Mouse (Mus musculus): ENCODE results near the gene Map3k5. TPM values are rescaled to one million over a fixed set of nuclear protein-coding genes. Genes with fewer than 3 reads are reported as not detected.
"Not testable (repeated sequence)": the region's sequence is repeated elsewhere in the genome, so short reads cannot be mapped to it uniquely, and the experiment has no call there.

Map3k5 gene
- polyA plus RNA-seq, 1 experiment: not detected

DNA sequence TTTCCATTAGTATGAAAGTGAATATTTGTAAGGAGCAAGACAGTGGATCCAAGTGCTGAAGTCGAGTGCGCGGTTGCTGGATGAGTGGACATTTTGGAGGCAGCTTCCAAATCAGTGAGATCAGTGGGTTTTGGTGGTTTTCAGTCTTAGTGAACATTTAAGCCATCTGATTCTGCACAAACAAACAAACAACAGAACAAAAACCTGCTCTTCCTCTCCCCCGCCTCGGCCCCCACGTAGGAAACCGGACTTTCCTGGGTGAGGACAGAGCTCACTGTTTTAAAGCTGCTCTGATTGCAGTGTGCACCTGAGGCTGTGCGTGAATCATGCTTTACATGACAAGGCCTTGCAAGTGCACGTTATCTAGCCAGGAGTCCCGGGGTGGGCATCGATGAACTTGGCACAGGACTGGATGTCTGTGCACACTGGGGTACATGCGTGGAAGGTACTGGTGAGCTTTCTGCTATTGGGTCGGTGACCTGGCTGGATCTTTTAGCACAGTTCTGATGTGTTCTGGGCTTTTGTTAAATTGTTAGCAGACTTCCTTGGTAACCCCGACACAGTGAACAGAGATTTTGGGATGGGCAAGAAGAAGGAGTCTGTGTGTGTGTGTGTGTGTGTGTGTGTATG, 35.7 kb downstream of the Map3k5 start:
- Histone ChIP-seq H3K9me3 (ENCODE audit: control insufficient read depth, low read length) (no peaks in the 10 kb centered on the region), H3K4me1 (ENCODE audit: control insufficient read depth) (no peaks in the 10 kb centered on the region), H3K27me3 (ENCODE audit: control insufficient read depth) (no peaks in the 10 kb centered on the region), H3K4me3 (replicated peaks) (no peak overlapping the region), H3K36me3 (ENCODE audit: control insufficient read depth) (no peaks in the 10 kb centered on the region)
- no peak for TF ChIP-seq GATA1 (IDR thresholded peaks at IDR 0.05; ENCODE audit: low read length)
- TF ChIP-seq TAL1 (IDR thresholded peaks at IDR 0.05; ENCODE audit: low read length): no peak

DNA sequence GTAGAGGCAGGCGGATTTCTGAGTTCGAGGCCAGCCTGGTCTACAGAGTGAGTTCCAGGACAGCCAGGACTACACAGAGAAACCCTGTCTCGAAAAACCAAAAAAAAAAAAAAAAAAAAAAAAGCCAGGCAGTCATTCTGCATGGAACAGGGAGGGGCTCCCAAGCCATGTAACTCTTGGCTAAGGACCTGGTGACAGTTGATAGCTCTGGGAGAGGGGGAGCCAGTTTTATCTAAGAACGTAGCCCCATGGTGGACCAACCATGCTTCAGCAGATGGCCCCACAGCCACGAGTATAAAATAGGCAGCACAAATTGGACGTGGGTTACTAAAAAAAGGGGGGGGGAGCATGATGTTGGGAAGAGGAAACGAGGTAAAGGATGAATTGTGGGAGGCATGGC, 37.2 kb downstream of the Map3k5 start:
- H3K9me3 ChIP-seq (ENCODE audit: control insufficient read depth, low read length); H3K4me1 ChIP-seq (ENCODE audit: control insufficient read depth); H3K27me3 ChIP-seq (ENCODE audit: control insufficient read depth); H3K36me3 ChIP-seq (ENCODE audit: control insufficient read depth); H3K4me3 ChIP-seq (replicated peaks): not testable (repeated sequence)

DNA sequence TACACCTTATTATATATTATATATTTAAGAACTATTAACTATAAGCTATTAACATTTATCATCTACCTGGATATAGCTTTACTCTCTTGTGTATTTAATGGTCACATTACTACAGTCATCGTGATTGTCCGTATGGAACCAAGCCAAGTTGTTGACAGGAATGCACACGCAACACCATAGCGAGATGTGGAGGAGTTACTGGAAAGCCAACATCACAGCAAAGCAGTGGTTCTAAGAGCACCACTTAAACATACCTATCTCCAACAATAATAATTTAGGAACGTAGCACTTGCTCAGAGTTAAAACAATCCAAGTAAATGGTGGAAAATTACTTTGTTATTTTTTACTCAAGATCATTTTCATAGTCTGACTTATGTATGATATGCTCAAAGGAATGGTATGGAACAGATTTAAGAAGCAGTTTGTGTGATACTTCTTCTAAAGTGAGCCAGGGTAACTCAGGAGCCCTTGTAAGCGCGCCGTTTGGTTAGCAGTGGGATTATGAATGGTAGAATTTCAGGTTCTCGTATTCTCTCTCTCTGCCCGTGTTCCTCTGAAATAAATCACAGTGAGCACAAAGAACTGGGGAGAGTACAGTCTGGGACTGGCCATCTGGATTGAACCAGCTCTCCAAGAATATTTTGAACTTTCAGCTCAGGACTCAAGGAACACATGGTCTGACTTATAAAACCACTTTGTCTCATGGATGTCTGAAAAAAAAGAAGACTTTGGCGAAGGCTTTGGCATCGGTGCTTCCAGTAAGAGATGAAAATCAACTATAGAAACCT, 39.2 kb downstream of the Map3k5 start:
- Histone ChIP-seq H3K27me3 (ENCODE audit: control insufficient read depth) (no peaks in the 10 kb centered on the region), H3K4me3 (replicated peaks) (no peak overlapping the region), H3K9me3 (ENCODE audit: control insufficient read depth, low read length) (no peaks in the 10 kb centered on the region), H3K4me1 (ENCODE audit: control insufficient read depth) (no peaks in the 10 kb centered on the region), H3K36me3 (ENCODE audit: control insufficient read depth) (no peaks in the 10 kb centered on the region)
- TF ChIP-seq GATA1 (IDR thresholded peaks at IDR 0.05; ENCODE audit: low read length): no peak
- TF ChIP-seq TAL1 (IDR thresholded peaks at IDR 0.05; ENCODE audit: low read length): no peak

- no peaks in the 10 kb centered on the region for H3K9me3 ChIP-seq (ENCODE audit: control insufficient read depth, low read length)
- H3K36me3 ChIP-seq (ENCODE audit: control insufficient read depth): no peaks in the 10 kb centered on the region
Measured at GRCm38 (mm10) chr10:19977557-19977956, 43.3 kb downstream of the Map3k5 start.

DNA sequence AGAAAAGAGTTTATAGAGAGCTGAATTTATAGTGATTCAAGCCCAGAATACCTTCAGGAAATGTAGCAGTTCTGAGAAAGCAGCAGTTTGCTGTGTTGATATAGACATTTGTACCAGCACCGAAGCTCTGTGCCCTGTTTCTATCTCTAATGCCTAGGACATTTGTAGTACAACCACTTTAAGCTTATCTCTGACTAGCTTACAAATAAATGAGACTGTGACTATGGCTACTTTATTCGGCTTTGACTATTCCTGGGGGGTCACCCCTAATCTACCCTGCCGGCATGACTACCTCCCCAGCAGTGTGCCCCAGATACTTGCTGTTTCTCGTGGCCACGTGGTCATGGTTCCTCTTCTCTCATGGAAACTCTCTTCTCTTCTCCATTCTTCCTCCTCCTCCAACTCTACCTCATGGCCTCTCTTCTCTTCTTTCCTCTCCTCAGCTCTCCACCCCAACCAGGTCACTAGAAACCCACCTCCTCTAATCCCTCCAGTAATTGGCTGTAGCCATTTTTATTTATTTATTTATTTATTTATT, 44.5 kb downstream of the Map3k5 start:
- Histone ChIP-seq H3K4me3 (replicated peaks) (no peak overlapping the region), H3K9me3 (ENCODE audit: control insufficient read depth, low read length) (no peaks in the 10 kb centered on the region), H3K4me1 (ENCODE audit: control insufficient read depth) (no peaks in the 10 kb centered on the region), H3K27me3 (ENCODE audit: control insufficient read depth) (no peaks in the 10 kb centered on the region), H3K36me3 (ENCODE audit: control insufficient read depth) (no peaks in the 10 kb centered on the region)
- TF ChIP-seq TAL1 (IDR thresholded peaks at IDR 0.05; ENCODE audit: low read length) (no peak), GATA1 (IDR thresholded peaks at IDR 0.05; ENCODE audit: low read length) (no peak)

More at GRCm38 (mm10) chr10:19977557-19977956, 43.3 kb downstream of the Map3k5 start:
- TF ChIP-seq GATA1 (IDR thresholded peaks at IDR 0.05; ENCODE audit: low read length) (no peak), TAL1 (IDR thresholded peaks at IDR 0.05; ENCODE audit: low read length) (no peak)
- Histone ChIP-seq H3K4me3 (replicated peaks) (no peak overlapping the region), H3K27me3 (ENCODE audit: control insufficient read depth) (no peaks in the 10 kb centered on the region), H3K4me1 (ENCODE audit: control insufficient read depth) (no peaks in the 10 kb centered on the region)

GRCm38 (mm10) chr10:19987736-19988135, 53.5 kb downstream of the Map3k5 start:
- Histone ChIP-seq H3K27me3 (ENCODE audit: control insufficient read depth) (no peaks in the 10 kb centered on the region), H3K36me3 (ENCODE audit: control insufficient read depth) (no peaks in the 10 kb centered on the region), H3K9me3 (ENCODE audit: control insufficient read depth, low read length) (no peaks in the 10 kb centered on the region), H3K4me3 (replicated peaks) (no peak overlapping the region), H3K4me1 (ENCODE audit: control insufficient read depth) (no peaks in the 10 kb centered on the region)
- TF ChIP-seq GATA1 (IDR thresholded peaks at IDR 0.05; ENCODE audit: low read length) (no peak), TAL1 (IDR thresholded peaks at IDR 0.05; ENCODE audit: low read length) (no peak)

DNA sequence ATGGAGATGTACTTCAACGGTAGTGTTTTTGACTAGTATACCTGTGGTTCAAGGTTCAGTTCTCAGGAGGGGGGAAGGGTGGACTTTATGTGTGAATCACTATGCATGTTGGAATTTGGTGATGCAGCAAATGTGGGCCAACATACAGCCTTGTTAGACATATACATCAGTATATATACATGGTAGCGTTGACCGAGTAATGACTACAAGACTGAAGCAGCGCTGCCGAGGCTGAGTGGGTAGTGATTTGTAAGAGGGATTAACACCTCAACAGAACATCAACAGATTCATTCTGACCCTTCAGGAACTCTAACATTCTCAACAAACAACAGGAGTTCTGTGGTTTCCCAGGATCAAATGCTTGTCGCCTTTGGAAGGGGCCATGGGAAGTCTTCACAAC, 55.7 kb downstream of the Map3k5 start:
- Histone ChIP-seq H3K4me3 (replicated peaks) (no peak overlapping the region), H3K9me3 (ENCODE audit: control insufficient read depth, low read length) (no peaks in the 10 kb centered on the region), H3K27me3 (ENCODE audit: control insufficient read depth) (no peaks in the 10 kb centered on the region), H3K36me3 (ENCODE audit: control insufficient read depth) (no peaks in the 10 kb centered on the region), H3K4me1 (ENCODE audit: control insufficient read depth) (no peaks in the 10 kb centered on the region)
- TF ChIP-seq GATA1 (IDR thresholded peaks at IDR 0.05; ENCODE audit: low read length) (no peak), TAL1 (IDR thresholded peaks at IDR 0.05; ENCODE audit: low read length) (no peak)

DNA sequence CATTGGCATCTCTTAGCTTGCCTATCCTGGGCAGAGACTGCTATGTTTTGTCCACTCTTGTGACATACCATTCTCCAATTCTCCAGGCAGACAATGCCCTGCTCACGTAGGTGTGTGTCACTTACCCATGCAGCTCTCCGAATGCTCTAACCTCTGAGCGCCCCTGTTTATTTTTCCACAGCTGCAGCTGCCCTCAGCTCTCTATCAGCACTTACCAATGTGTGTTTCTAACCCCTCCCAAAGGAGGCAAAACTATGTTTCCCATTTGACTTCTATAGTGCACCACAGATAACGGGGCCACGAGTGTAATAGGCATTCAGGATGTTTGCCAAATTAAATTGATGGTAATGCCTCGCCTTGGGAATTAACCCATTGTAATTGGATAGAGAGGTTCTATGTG, 56.4 kb downstream of the Map3k5 start:
- Histone ChIP-seq H3K9me3 (ENCODE audit: control insufficient read depth, low read length) (no peaks in the 10 kb centered on the region), H3K36me3 (ENCODE audit: control insufficient read depth) (no peaks in the 10 kb centered on the region)
- TF ChIP-seq TAL1 (IDR thresholded peaks at IDR 0.05; ENCODE audit: low read length) (no peak), GATA1 (IDR thresholded peaks at IDR 0.05; ENCODE audit: low read length) (no peak)

DNA sequence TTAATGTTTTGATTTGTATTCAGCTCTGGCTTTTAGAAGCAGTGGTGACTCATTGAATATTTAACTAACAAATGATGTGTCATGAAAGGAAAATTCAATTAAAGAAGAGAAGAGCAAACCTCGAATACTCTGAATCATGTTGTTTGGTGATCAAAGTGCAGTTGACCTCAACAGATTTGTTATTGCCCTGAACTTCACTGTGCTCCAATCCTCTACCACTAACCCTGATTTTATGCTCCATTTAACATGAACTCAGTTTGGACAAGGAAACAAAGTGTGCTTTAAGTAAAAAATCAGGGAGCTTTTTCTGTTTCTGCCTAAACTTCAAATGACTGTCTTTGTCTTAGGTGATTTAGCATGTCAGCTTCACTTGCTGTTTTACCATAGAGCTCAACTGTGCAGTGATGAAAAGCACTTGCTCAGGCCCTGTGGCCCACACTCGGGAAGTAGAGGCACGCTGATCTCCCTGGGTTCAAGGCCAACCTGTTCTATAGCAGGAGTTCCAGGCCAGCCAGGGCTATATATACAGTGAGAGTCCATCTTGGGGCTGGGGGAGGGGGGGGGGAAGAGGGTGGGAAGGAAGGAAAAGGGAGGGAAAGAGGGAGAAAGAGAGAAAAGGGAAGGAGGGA, 57.1 kb downstream of the Map3k5 start:
- H3K4me1 ChIP-seq (ENCODE audit: control insufficient read depth): no peaks in the 10 kb centered on the region
- no peaks in the 10 kb centered on the region for H3K9me3 ChIP-seq (ENCODE audit: control insufficient read depth, low read length)
- TF ChIP-seq GATA1 (IDR thresholded peaks at IDR 0.05; ENCODE audit: low read length) (no peak), TAL1 (IDR thresholded peaks at IDR 0.05; ENCODE audit: low read length) (no peak)
- H3K4me3 ChIP-seq (replicated peaks): no peak overlapping the region
- H3K36me3 ChIP-seq (ENCODE audit: control insufficient read depth): no peaks in the 10 kb centered on the region
- no peaks in the 10 kb centered on the region for H3K27me3 ChIP-seq (ENCODE audit: control insufficient read depth)

More for the DNA sequence above, 56.4 kb downstream of the Map3k5 start:
- H3K27me3 ChIP-seq (ENCODE audit: control insufficient read depth): no peaks in the 10 kb centered on the region
- H3K4me1 ChIP-seq (ENCODE audit: control insufficient read depth): no peaks in the 10 kb centered on the region
- no peak overlapping the region for H3K4me3 ChIP-seq (replicated peaks)
